Mouse (Mus musculus) midbrain, embryonic 12.5 days (tissue): ENCODE results near the gene Dpm2. TPM values are rescaled to one million over a fixed set of nuclear protein-coding genes. Genes with fewer than 3 reads are reported as not detected.

Experiments
- ATAC-seq: fragments of 200-750 bp; cut with Nextera tagmentation; 2 replicates; pipeline ENCODE4 v1.8.0; 2017; ENCODE audit warnings: low read depth, moderate TSS enrichment, moderate library complexity; ENCODE audit not compliant: low FRiP score
- H3K27ac ChIP-seq: fragments of 300-500 bp; sonication (generic); replicated peaks from 2 replicates; pipeline ENCODE4 v1.5.1; 2016; ENCODE audit warnings: mild to moderate bottlenecking
- H3K27me3 ChIP-seq: fragments of 300-500 bp; sonication (generic); 2 replicates; pipeline ENCODE4 v1.6.1; 2016; ENCODE audit warnings: mild to moderate bottlenecking
- H3K36me3 ChIP-seq: fragments of 300-500 bp; sonication (generic); 2 replicates; pipeline ENCODE4 v1.6.1; 2016
- H3K4me1 ChIP-seq: fragments of 300-500 bp; sonication (generic); 2 replicates; pipeline ENCODE4 v1.6.1; 2016
- H3K4me2 ChIP-seq: fragments of 300-500 bp; sonication (generic); replicated peaks from 2 replicates; pipeline ENCODE4 v1.6.1; 2016; ENCODE audit warnings: mild to moderate bottlenecking, moderate library complexity
- H3K4me3 ChIP-seq: fragments of 300-500 bp; sonication (generic); 2 replicates; pipeline ENCODE4 v1.5.1; 2016; ENCODE audit warnings: mild to moderate bottlenecking
- H3K9ac ChIP-seq: fragments of 300-500 bp; sonication (generic); replicated peaks from 2 replicates; pipeline ENCODE4 v1.6.1; 2016; ENCODE audit warnings: mild to moderate bottlenecking, moderate library complexity
- H3K9me3 ChIP-seq: fragments of 300-500 bp; sonication (generic); 2 replicates; pipeline ENCODE4 v1.6.1; 2016; ENCODE audit warnings: mild to moderate bottlenecking
- WGBS: fragments of 180-500 bp; shearing (Covaris S2); methylation state at CpG from one replicate; pipeline ENCODE4 v1.1.7; 2016; 5-methylcytosine and 5-hydroxymethylcytosine counted together
- polyA plus RNA-seq: library from polyadenylated mRNA; unstranded; fragments of >200 nt; fragmentation: Nextera tagmentation; extraction: Ambion mirVana; gene quantifications from 2 replicates; pipeline ENCODE4 v1.2.1, GENCODE M21; 2016

Gene Dpm2
- polyA plus RNA-seq, 1 experiment from 2014 or later, result 109 TPM

DNA sequence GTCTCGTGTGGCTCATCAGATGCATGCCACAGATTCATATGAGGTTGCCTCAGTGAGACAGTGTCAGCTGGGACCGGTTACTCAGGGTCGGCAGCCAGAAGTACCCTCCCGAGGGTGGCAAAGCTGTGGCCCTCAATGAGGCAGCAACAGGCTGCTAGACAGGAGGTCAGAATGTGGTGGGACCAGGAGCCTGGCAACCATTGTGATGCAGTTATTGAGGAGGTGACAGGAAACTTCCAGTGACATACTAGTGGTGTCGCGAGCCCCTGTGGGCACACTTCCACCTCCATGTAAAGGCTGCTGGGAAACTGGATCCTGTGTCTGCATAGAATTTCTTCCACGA, 50.8 kb downstream of the Dpm2 start, which contains the start of gene Ak1:
Gene Ak1, plus strand, starts transcription at position 242 of the 343 bp plus-strand sequence.
- Histone ChIP-seq H3K4me3 (no peak within 1 kb of the TSS), H3K36me3 (no peaks in the 10 kb centered on the region), H3K4me2 (no peak within 1 kb of the TSS), H3K27ac (peak within 1 kb of the TSS; percentile 11; the same call in 1 of the 2 replicates), H3K27me3 (no peaks in the 10 kb centered on the region), H3K9me3 (no peaks in the 10 kb centered on the region), H3K4me1 (peaks cover 48% of the 10 kb centered on the region), H3K9ac (no peak within 1 kb of the TSS)
- WGBS, result 57% methylated on average over 7 of the region's 7 CpGs
- ATAC-seq, result no peak

Other genes with a start within 250 kb of the Dpm2 start
- 61.5 TPM in 2 replicates for gene Ciz1, start 218.5 kb upstream of the Dpm2 start, polyA plus RNA-seq
- 26.3 and 30.5 TPM in 2 replicates for gene Dnm1, start 217.5 kb upstream of the Dpm2 start, polyA plus RNA-seq
- gene 1110008P14Rik, start 188.9 kb upstream of the Dpm2 start, polyA plus RNA-seq, result 57.5 and 61.1 TPM in 2 replicates
- gene Lcn2, start 182.6 kb upstream of the Dpm2 start, polyA plus RNA-seq, result 0.60 TPM in 2 replicates
- 27.2 and 28.6 TPM in 2 replicates for gene Ptges2, start 175.0 kb upstream of the Dpm2 start, polyA plus RNA-seq
- 5.2 and 6.4 TPM in 2 replicates for gene Naif1, start 120.4 kb upstream of the Dpm2 start, polyA plus RNA-seq
- 40.0 TPM in 2 replicates for gene Slc25a25, start 119.4 kb upstream of the Dpm2 start, polyA plus RNA-seq
- 9.4 and 10.1 TPM in 2 replicates for gene Fam102a, start 35.5 kb upstream of the Dpm2 start, polyA plus RNA-seq
- gene Pip5kl1, start 3.9 kb downstream of the Dpm2 start, polyA plus RNA-seq, result 2.7 and 3.1 TPM in 2 replicates
- 0.16 and 0.56 TPM in 2 replicates for gene 9430097D07Rik, start 4.8 kb downstream of the Dpm2 start, polyA plus RNA-seq
- gene St6galnac4, start 16.2 kb downstream of the Dpm2 start, polyA plus RNA-seq, result 16.1 and 17.9 TPM in 2 replicates
- gene St6galnac6, start 28.9 kb downstream of the Dpm2 start, polyA plus RNA-seq, result 10.6 and 11.2 TPM in 2 replicates
- gene Ak1, start 50.9 kb downstream of the Dpm2 start, polyA plus RNA-seq, result 31.6 and 34.7 TPM in 2 replicates
- gene Eng, start 75.7 kb downstream of the Dpm2 start, polyA plus RNA-seq, result 27.7 and 29.5 TPM in 2 replicates
- gene Fpgs, start 133.3 kb downstream of the Dpm2 start, polyA plus RNA-seq, result 17.9 and 19.1 TPM in 2 replicates
- gene Cdk9, start 142.2 kb downstream of the Dpm2 start, polyA plus RNA-seq, result 99.3 and 103 TPM in 2 replicates
- gene Sh2d3c, start 150.2 kb downstream of the Dpm2 start, polyA plus RNA-seq, result 34.6 and 41.1 TPM in 2 replicates
- 2.8 and 3.5 TPM in 2 replicates for gene 6330409D20Rik, start 170.2 kb downstream of the Dpm2 start, polyA plus RNA-seq
- 50.2 and 53.4 TPM in 2 replicates for gene Tor2a, start 186.4 kb downstream of the Dpm2 start, polyA plus RNA-seq
- 0.20 and 0.43 TPM in 2 replicates for gene Ttc16, start 204.8 kb downstream of the Dpm2 start, polyA plus RNA-seq
- gene Ptrh1, start 204.9 kb downstream of the Dpm2 start, polyA plus RNA-seq, result 2.6 and 4.6 TPM in 2 replicates
- 0.64 and 1.3 TPM in 2 replicates for gene Cfap157, start 213.6 kb downstream of the Dpm2 start, polyA plus RNA-seq